ENCODE assay signal across 9 mouse cellular contexts in the genomic region with DNA sequence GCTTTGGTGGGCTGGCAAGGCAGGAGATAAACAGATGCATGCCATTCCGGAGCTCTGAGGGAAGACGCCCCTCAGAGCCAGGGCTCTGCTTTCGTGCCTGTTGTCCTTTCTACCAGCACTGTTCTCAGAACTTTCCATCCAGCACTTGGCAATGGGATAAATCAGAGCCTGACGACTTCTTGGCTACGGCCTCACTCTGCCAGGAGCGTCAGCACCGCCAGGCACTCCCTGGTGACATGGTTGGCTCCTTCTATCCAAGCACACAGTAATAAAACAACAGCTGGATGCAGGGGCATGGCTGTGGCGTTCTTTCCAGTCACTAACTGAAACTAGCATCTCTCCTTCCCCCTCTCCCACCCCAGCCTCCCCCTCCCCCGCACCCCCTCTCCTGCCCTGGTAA.
DNase-seq lines count a peak whose midpoint lies in the region; ATAC-seq and TF ChIP-seq lines count a peak whose summit lies in the region.
"Had no signal": no experiment of that assay in that cellular context is flagged by ENCODE, and none has a peak within 500 bp of the region (broad histone marks: within the 10 kb centered on the region; RNA-seq: fewer than 3 reads in every experiment).

No protein-coding gene starts in this region.

- DNase-seq in adrenal gland, adult (ENCODE audit: inconsistent age in 2 of 2, low spot score in 1 of 2), result peak; percentile 81 to 90
- no peak for DNase-seq in adrenal gland, postnatal 4 days (ENCODE audit: low spot score in 2 of 2)
- no peak for DNase-seq in layer of hippocampus, adult 2 months (ENCODE audit: low spot score in 2 of 2)
- DNase-seq in layer of hippocampus, adult 8-10 months (ENCODE audit: low spot score in 2 of 2), result no peak
- no peak for DNase-seq in embryonic facial prominence, embryonic 10.5 days (ENCODE audit: low spot score)
- no peak for DNase-seq in cerebellum, adult 18-20 months
- DNase-seq in spleen, postnatal 36 days (ENCODE audit: low spot score in 2 of 2), result no peak

- no peak overlapping the region for H3K4me3 ChIP-seq in layer of hippocampus, adult 2 months
- no peak overlapping the region for H3K4me3 ChIP-seq in embryonic facial prominence, embryonic 10.5 days
- no peak overlapping the region for H3K4me3 ChIP-seq in limb, embryonic 12.5 days (replicated peaks)
- H3K4me3 ChIP-seq: neural tube, embryonic 12.5 days had no signal

- peaks cover 40% of the 10 kb centered on the region for H3K4me1 ChIP-seq in embryonic facial prominence, embryonic 10.5 days
- peaks cover 39% of the 10 kb centered on the region for H3K4me1 ChIP-seq in limb, embryonic 12.5 days (replicated peaks)

- no peaks in the 10 kb centered on the region for H3K9me3 ChIP-seq in embryonic facial prominence, embryonic 10.5 days
- no peaks in the 10 kb centered on the region for H3K9me3 ChIP-seq in limb, embryonic 12.5 days
- H3K9me3 ChIP-seq: neural tube, embryonic 12.5 days had no signal

- TF ChIP-seq CTCF in layer of hippocampus, adult 2 months (conservative IDR thresholded peaks at IDR 0.05), result no peak

- no peak overlapping the region for H3K9ac ChIP-seq in limb, embryonic 12.5 days (replicated peaks)
- H3K9ac ChIP-seq: neural tube, embryonic 12.5 days had no signal

- 49% methylated on average over 9 of the region's 9 CpGs for WGBS in embryonic facial prominence, embryonic 10.5 days
- 16% methylated on average over 9 of the region's 9 CpGs for WGBS in limb, embryonic 12.5 days

- peak overlapping the region; percentile 19 for H3K4me2 ChIP-seq in limb, embryonic 12.5 days
- H3K4me2 ChIP-seq: neural tube, embryonic 12.5 days had no signal

- H3K36me3 ChIP-seq in embryonic facial prominence, embryonic 10.5 days (replicated peaks), result no peaks in the 10 kb centered on the region
- no peaks in the 10 kb centered on the region for H3K36me3 ChIP-seq in limb, embryonic 12.5 days
- H3K36me3 ChIP-seq: neural tube, embryonic 12.5 days had no signal

- H3K27ac ChIP-seq in layer of hippocampus, adult 2 months, result 0 out of 2 replicates have a peak overlapping the region, but pooled peaks have one; percentile 18
- H3K27ac ChIP-seq in embryonic facial prominence, embryonic 10.5 days (replicated peaks), result peak overlapping the region; percentile 51; the same call in 1 of the 2 replicates
- peak overlapping the region; percentile 72 for H3K27ac ChIP-seq in limb, embryonic 12.5 days
- H3K27ac ChIP-seq: neural tube, embryonic 12.5 days had no signal

- ATAC-seq in limb, embryonic 12.5 days (ENCODE audit: insufficient number of reproducible peaks, insufficient read depth, low FRiP score, low TSS enrichment, low read depth), result no peak

- no peaks in the 10 kb centered on the region for H3K27me3 ChIP-seq in embryonic facial prominence, embryonic 10.5 days (replicated peaks; ENCODE audit: low read depth, poor library complexity, severe bottlenecking)
- no peaks in the 10 kb centered on the region for H3K27me3 ChIP-seq in limb, embryonic 12.5 days
- H3K27me3 ChIP-seq: neural tube, embryonic 12.5 days had no signal

Comparison
In these comparisons a context has a peak if more than half of its experiments do, and no peak if none do; other contexts are left out.
1. DNase-seq: peak in adrenal gland, adult (2 of 2); none in adrenal gland, postnatal 4 days (0 of 2), layer of hippocampus, adult 2 months (0 of 2), layer of hippocampus, adult 8-10 months (0 of 2), embryonic facial prominence, embryonic 10.5 days (single experiment), cerebellum, adult 18-20 months (0 of 2) and spleen, postnatal 36 days (0 of 2).
2. H3K27ac ChIP-seq: peak in every context shown above with its lines; median percentile 72 in limb, embryonic 12.5 days; 51 in embryonic facial prominence, embryonic 10.5 days; 18 in layer of hippocampus, adult 2 months.